In genomic region chr10:122887528-122888183, GRCm38 (mm10) we compare ENCODE assay signal across 8 mouse cellular contexts.
A peak's percentile ranks its signal among the peaks of the same experiment; 100 is the strongest.
DNase-seq lines count a peak whose midpoint lies in the region; ATAC-seq and TF ChIP-seq lines count a peak whose summit lies in the region.

No protein-coding gene starts in this region.

- ATAC-seq in embryonic facial prominence, embryonic 11.5 days (replicated peaks; ENCODE audit: insufficient number of reproducible peaks, low FRiP score, low TSS enrichment, low read depth): peak; percentile 36; the same call in 1 of the 2 replicates

- peak overlapping the region; percentile 44 for H3K9ac ChIP-seq in embryonic facial prominence, embryonic 11.5 days (replicated peaks; ENCODE audit: low read length)

- 41% methylated on average over 10 of the region's 10 CpGs for WGBS in embryonic facial prominence, embryonic 11.5 days
- 42% methylated on average over 10 of the region's 10 CpGs for WGBS in midbrain, embryonic 10.5 days

- TF ChIP-seq CTCF in left cerebral cortex, adult 2 months (IDR thresholded peaks at IDR 0.05): no peak

- DNase-seq in left cerebral cortex, adult 2 months (ENCODE audit: extremely low spot score in 1 of 2, low spot score in 2 of 2): no peak
- DNase-seq in left cerebral cortex, adult 18-20 months (ENCODE audit: low spot score in 2 of 2): no peak
- no peak for DNase-seq in embryonic facial prominence, embryonic 11.5 days (ENCODE audit: low spot score)
- DNase-seq in heart, postnatal 4 days: peak; percentile 31
- DNase-seq in midbrain, embryonic 10.5 days (ENCODE audit: low spot score): peak; percentile 33
- DNase-seq in left cerebral cortex, adult 11 months (ENCODE audit: low spot score): no peak
- no peak for DNase-seq in spleen, adult 12 weeks (ENCODE audit: low spot score)
- no peak for DNase-seq in right cerebral cortex, adult 2 months (ENCODE audit: low spot score in 2 of 2)

- H3K36me3 ChIP-seq in embryonic facial prominence, embryonic 11.5 days (replicated peaks; ENCODE audit: control insufficient read depth, insufficient read depth, low read depth, low read length): no peaks in the 10 kb centered on the region
- no peaks in the 10 kb centered on the region for H3K36me3 ChIP-seq in midbrain, embryonic 10.5 days

- peak overlapping the region; percentile 84 for H3K27ac ChIP-seq in left cerebral cortex, adult 2 months
- H3K27ac ChIP-seq in embryonic facial prominence, embryonic 11.5 days (replicated peaks; ENCODE audit: low read depth, low read length): peak overlapping the region; percentile 87
- peak overlapping the region; percentile 91 for H3K27ac ChIP-seq in midbrain, embryonic 10.5 days (replicated peaks)

- no peaks in the 10 kb centered on the region for H3K27me3 ChIP-seq in embryonic facial prominence, embryonic 11.5 days (ENCODE audit: control insufficient read depth, insufficient read depth, low read length)
- H3K27me3 ChIP-seq in midbrain, embryonic 10.5 days (ENCODE audit: low read depth, poor library complexity, severe bottlenecking): no peaks in the 10 kb centered on the region

- H3K9me3 ChIP-seq in embryonic facial prominence, embryonic 11.5 days (replicated peaks; ENCODE audit: control insufficient read depth, low read length): no peaks in the 10 kb centered on the region
- H3K9me3 ChIP-seq in midbrain, embryonic 10.5 days (replicated peaks): no peaks in the 10 kb centered on the region

- H3K4me3 ChIP-seq in left cerebral cortex, adult 2 months: no peak overlapping the region
- no peak overlapping the region for H3K4me3 ChIP-seq in embryonic facial prominence, embryonic 11.5 days (ENCODE audit: low read depth, low read length)
- H3K4me3 ChIP-seq in midbrain, embryonic 10.5 days: peak overlapping the region; percentile 18; the same call in 1 of the 2 replicates

- intact Hi-C loops in left cerebral cortex, adult 2 months (cut with DNase I): no loop called here

- peaks cover 22% of the 10 kb centered on the region for H3K4me1 ChIP-seq in embryonic facial prominence, embryonic 11.5 days (ENCODE audit: control insufficient read depth, insufficient read depth, low read length)
- H3K4me1 ChIP-seq in midbrain, embryonic 10.5 days: peaks cover 55% of the 10 kb centered on the region

- no peak overlapping the region; the same call in 1 of the 2 replicates for H3K4me2 ChIP-seq in embryonic facial prominence, embryonic 11.5 days (ENCODE audit: low read depth, low read length)

Comparison
In these comparisons a context has a peak if more than half of its experiments do, and no peak if none do; other contexts are left out.
1. DNase-seq: peak in heart, postnatal 4 days (single experiment) and midbrain, embryonic 10.5 days (single experiment); none in left cerebral cortex, adult 2 months (0 of 2), left cerebral cortex, adult 18-20 months (0 of 2), embryonic facial prominence, embryonic 11.5 days (single experiment), left cerebral cortex, adult 11 months (single experiment), spleen, adult 12 weeks (single experiment) and right cerebral cortex, adult 2 months (0 of 2).
2. Peak in every context shown above with its lines, with median percentiles within 50 percentile points of each other: H3K27ac ChIP-seq.